Mouse (Mus musculus) megakaryocyte progenitor cell, adult 5-6 weeks (primary cell): ENCODE measurements around the gene Fcrlb. TPM values are rescaled to one million over a fixed set of nuclear protein-coding genes. Genes with fewer than 3 reads are reported as not detected.

ENCODE experiments used
- ATAC-seq: replicated peaks from 2 replicates; pipeline ENCODE4 v1.8.0; 2016; ENCODE audit warnings: mild to moderate bottlenecking, moderate TSS enrichment, inconsistent platforms; ENCODE audit not compliant: poor library complexity
- total RNA-seq, 2 experiments: library from RNA; stranded (forward) in 1 of 2; stranded (reverse) in 1 of 2; fragments of 157-497, 149-512 nt in 1 of 2; fragments of 200-1000 nt in 1 of 2; gene quantifications; 2 replicates each; pipeline versions ENCODE4 v1.2.3 to v1.2.4; 2015 to 2017

Fcrlb gene
- total RNA-seq, 2 experiments from 2014 or later = not detected

DNA sequence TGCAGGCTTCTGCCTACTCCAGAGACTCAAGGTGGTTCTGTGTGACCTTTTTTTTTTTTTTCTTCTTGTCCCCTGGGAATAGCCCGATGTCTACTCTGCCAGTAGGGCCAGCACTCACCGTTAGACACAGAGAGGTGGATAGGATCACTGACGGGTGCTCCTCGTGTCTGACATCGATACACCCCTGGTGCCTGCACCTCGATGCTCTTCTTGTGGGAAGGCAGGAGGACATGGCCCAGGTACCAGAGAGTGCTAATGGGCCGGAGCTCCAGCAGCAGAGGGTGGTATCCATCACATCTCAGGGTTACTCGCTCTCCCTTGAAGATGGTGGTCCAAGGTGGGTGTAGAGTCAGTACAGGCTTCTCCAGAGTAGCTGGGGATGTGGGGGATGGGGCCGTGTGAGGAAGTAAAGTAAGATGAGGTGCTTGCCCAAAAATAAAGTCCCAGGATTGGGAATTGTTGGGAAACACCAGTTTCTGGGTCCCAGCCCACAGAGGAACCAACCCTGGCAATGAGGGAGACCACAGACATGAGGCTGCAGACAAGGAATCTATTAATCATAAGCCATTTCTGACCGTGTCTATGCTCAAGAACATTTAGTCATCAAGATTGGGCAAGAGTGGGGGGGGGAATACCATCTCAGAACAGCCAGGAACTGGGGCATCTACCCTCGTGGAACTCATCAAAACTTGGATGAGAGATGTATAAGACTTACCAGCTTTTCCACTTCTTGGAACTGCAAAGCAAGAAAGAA, 657 bp downstream of the Fcrlb start:
- peak; percentile 50 for ATAC-seq

DNA sequence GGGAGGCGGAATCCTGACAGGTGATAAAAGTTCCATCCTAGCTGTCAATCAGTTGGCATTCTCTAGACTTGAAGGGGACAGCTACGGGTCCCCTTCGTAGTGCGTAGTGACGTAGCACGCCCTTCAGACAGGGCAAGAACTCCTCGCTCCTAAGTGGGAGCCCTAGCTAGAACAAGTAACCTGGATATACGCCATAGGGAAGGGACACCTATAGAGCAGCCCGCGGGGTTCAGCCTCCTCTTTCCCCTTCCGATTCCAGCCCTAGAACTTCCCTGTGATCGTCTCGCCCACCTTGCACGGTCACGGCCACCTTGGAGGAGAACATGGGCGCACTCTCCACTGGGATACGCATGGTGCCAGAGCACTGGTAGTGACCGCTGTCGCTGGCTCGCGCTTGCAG, 4.4 kb downstream of the Fcrlb start:
- peak; percentile 20; the same call in 1 of the 2 replicates for ATAC-seq

DNA sequence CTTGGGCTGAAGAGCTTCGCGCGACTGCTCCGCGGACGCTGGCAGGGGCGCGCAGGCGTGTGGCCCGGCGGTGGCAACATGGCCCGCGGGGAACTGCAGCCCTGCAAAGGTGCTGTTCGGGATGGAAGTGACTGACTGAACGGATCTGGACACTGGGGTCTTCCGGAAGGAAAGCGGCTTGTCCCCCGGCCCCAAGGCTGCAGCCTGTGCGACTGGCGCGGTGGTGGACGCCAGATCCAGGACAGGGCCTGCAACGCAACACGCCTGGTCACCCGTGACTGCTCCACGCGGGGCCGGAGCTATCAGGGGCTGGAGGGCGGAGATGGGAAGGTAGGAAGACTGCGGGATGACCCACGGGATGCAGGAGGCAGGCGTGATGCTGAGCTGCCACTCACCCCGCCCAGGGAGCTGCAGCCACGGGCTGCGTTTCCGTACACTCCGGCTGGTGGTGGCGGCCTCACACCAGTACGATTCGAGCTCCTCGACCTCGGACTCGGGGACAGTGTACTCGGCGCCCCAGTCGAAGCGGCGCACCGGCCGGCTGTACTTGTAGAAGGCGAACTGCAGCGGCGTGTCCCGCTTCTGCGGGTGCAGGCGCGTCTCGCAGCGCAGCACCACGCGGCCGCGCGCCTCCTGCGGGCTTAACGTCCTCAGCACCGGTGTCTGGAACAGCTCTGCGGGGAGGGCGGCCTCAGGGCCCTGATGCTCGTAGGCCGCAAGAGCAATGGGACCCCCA, 5.1 kb downstream of the Fcrlb start:
- ATAC-seq = peak; percentile 68

DNA sequence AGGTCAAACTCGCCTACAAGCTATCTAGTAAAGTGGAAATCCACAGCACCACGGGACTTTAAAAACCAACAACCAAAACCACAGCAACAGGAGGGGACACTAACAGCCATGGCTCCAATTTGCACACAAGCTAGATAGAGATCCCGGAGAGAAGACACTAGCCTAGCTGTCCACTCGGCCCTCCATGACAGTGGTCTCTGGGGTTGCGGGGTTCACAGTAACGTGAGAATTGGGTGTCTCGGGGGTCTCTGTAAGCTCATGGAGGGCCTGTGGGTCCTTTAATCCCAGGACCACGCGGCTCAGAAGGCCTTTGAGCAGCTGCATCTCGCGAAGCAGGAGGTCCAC, 5.7 kb downstream of the Fcrlb start:
- ATAC-seq = no peak

GRCm38 (mm10) chr1:170903485-170903884, 9.3 kb downstream of the Fcrlb start:
- ATAC-seq = no peak

DNA sequence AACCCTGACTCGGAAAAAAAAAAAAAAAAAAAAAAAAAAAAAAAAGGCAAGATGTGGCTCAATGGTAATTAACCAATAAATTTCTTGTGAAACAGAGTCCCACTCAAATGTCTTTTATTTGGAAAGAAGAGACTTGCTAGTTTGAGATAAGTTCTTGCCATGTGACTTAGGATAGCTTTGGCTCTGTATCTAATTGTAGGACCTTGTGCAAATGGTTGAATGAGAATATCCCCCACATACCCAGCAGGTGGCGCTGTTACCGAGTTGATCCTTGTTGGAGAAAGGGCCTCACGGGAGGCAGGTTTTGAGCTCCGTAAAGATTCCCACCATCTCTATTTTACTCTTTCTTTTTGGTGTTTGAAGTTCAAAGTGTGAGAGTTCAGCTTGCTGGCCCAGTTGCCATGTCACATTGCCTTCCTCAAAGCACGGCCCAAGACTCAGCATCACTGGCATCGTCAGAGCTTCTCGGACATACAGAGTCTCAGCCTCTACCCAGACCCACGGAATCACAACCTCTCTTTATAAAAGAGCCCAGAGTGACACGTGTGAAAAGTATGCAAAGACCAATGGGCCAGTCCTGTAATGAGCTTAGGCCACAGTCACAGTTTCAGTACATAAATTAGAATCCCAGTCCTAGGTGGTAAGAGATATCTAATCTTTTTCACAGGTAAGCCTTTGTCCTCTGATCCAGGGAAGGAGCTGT, 11.1 kb downstream of the Fcrlb start:
- ATAC-seq = peak; percentile 92

DNA sequence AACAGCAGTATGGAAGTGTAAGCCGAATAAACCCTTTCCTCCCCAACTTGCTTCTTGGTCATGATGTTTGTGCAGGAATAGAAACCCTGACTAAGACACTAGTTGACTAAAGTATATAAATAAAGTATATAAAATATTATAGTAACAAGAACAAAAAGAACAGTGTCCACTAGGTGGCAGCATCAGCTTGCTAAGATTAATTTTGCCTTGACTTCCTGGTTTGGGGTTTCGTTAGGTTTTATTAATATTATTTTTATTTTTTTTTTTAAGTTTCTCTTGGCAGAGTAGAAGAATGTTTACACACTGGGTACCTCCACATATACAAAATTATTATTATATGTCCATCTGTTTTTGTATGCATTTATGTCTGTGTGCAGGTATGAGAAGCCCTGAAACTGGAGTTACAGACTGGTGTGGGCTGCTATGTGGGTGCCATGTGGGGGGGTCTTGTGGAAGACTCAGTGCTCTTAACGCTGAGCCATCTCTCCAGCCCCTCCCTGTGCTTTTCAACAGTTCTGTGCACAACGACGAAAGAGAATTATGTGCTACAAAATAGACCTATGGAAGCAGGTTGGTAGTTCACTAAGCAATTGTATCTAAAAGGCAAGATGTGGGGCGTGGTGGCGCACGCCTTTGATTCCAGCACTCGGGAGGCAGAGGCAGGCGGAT, 11.8 kb downstream of the Fcrlb start:
- peak; percentile 57 for ATAC-seq

- no peak; the same call in 1 of the 2 replicates for ATAC-seq
Observed at GRCm38 (mm10) chr1:170898413-170899075, 14.2 kb downstream of the Fcrlb start.

DNA sequence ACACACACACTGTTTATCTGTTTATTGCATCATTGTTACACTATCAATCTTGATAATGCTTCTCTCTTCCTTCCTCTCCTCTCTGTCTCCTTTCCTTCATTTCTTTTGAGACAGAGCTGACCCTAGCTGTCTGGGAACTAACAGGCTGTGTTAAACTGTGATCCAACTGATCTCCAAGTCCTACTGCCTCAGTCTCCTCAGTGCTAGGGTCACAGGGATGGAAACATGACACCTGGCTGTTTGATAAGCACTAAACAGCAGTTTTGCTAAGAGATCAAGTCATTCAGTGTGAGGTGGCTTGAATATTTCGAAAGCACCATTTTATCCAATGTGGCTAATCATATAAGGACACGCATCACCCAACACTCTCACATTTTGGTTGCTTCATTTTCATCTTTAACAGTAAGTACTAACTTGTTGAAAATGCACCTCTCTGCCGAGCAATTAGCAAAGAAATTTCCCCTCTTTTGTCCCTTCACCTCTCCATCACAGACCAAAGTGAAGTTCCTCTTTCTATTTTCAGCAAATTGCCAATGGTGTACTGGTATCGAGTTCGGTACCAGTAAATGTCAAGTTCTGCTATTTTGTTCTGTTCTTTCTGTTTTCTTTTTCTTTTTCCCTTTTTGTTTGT, 16.0 kb downstream of the Fcrlb start:
- ATAC-seq = no peak

DNA sequence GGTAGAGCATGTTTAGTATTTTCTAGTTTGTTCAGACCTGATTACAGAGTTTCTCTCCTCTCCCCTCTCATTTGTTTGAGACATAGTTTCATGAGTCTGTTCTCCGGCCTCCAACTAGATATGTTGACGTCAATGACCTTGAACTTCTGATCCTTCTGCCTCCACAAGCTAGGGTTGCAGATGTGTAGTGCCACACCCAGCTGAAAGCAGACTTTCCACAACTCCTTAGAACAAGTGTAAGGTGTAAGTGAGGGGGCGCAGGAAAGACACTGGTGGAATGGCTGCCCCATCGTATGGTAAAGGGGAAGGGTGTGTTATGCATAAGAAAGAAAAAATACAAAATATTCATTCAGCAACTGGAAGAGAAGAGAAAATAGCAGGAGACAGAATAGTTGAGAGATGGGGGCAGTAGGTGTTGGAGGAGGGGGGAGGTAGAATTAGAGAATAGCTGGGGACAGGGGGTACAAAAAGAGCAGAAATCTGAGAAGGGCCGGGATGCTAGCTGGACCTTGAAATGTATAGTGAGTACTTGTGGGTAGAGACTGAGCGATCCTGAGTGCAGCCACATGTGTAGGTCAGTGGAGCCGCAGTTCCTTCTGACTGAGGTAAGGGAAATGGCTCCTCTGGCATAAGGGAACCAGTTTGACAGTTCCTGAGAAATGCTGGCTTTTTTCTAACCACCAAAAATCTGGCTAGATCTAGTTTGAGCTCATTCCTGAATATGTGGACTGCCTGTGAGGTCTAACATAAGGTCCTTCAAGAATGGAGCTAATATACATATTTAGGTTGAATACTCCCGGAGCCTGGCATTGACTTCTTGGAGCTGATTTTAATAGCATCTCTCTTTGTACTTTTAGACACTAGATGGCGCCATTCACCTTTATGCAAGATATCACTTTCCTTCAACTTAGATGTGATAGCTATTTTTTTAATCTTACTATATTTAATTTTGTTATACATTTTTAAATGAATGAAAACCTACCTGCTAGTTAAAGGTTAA, 17.8 kb downstream of the Fcrlb start:
- peak; percentile 80 for ATAC-seq

GRCm38 (mm10) chr1:170892279-170892678, 20.5 kb downstream of the Fcrlb start:
- ATAC-seq = no peak

DNA sequence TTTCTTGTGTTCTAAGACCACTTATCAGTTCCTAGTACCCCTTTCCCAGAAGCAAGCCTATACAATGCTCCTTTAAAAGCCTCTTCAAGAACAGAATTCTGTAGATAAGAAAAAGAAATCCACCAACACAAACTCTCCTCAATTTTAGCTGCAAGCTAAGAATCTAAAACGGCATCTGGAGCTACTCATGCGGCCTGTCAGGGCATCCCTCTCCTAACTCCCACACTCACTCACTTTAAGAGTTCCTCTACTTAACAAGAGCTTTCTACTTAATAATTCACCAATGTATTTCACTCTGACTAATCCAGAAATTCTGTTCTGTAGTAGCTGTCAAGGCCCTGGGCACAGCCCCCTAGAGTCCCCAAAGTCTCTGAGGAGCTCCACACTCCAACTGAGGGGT, 21.1 kb downstream of the Fcrlb start:
- no peak for ATAC-seq

DNA sequence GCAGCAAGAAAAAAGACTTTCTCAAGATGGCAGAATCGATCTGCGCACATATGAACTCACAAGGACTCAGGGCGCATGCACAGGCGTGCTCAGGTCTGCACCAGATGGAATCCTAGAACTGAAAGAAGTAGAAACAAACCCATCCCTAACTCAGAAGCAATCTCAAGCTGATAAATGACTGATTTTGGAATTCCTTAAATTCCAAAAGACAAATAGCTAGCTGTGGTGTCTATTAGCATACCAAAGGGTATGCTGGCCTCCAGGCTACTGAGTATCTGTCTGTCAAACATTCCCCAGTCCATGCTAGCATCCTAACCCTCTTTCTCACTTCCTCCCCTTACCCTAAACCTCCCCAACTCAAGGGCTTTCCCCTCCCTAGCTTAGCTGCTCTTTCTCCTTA, 23.4 kb downstream of the Fcrlb start:
- no peak for ATAC-seq

GRCm38 (mm10) chr1:170886044-170886458, 26.7 kb downstream of the Fcrlb start:
- ATAC-seq = peak; percentile 42

- peak; percentile 98 for ATAC-seq
Observed at GRCm38 (mm10) chr1:170884978-170885561, 27.7 kb downstream of the Fcrlb start, which contains the start of the genes Gm26620 and Dusp12. Gm26620 (plus strand) TSS chr1:170885065. Dusp12 (minus strand) TSS chr1:170885540.

DNA sequence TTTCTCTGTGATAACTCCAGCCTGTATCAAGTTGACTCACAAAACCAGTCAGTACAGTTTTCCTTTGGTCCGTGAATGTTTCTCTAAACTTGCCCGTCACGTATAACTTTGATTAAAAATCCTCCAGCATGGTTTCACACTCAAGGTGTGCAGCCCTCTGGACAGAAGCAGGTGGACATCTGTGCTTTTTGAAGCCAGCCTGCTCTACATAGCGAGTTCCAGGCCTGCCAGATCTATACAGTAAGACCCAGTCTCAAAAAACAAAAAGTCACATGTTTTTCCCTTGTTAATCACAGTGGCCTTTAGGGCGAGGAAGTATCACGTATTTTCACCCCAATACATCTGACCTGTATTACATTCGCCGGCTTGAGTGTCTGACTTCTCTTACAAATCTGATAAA, 28.4 kb downstream of the Fcrlb start:
- ATAC-seq = no peak

- no peak for ATAC-seq
Observed at GRCm38 (mm10) chr1:170882915-170883485, 29.7 kb downstream of the Fcrlb start.

DNA sequence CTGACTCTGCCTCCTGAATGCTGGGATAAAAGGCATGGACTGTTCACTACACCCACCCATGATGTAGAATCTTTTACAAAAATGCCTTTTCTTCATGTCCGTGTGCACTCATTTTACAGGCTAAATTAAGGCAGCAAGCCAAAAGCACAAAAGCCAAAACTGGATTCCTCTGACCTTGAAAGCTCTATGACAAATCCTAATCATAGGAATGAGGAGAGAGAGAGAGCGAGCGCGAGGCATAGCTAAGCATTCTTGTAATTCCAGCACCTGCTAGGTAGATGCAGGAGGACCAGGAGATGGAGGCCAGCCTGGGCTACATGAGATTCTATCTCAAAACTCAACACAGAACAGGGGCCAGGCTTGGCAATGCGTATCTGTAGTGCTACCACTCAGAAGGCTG, 35.8 kb downstream of the Fcrlb start:
- no peak for ATAC-seq
